Mouse (Mus musculus): Measurements from ENCODE around the gene Suv39h2. TPM values are rescaled to one million over a fixed set of nuclear protein-coding genes. Genes with fewer than 3 reads are reported as not detected.

The Suv39h2 gene
- 8.9 and 12.5 TPM in 2 replicates for polyA plus RNA-seq (2015; fragmentation: Nextera tagmentation; extraction: Ambion mirVana)

DNA sequence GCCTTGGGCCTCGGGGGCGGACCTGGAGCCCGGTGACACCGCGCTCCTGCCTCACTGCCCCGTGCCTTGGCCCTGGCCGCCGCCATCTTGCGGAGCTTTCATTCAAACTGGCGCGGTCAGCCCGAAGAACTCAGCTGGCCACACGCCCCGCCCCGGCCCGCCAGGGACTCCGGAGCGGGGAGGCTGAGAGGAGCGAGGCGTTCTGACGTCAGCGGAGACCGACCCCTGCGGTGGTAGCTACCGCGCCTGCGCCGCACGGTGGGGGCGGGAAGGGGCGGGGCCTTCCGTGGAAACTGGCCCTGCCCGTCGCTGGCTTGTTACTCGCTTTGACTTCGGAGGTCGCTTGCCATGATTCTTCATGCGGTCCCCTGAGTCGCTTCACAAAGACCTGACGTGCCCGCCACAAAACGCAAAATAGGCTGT lies at the start of gene Suv39h2:
Gene Suv39h2, minus strand, starts transcription at position 171 of the 423 bp plus-strand sequence.
- H3K27me3 ChIP-seq = no peaks in the 10 kb centered on the region
- under 1% methylated on average over 42 of the region's 42 CpGs for WGBS
- H3K36me3 ChIP-seq = 0 out of 2 replicates have a peak, but pooled peaks cover 7% of the 10 kb centered on the region
- H3K4me1 ChIP-seq = peaks cover 11% of the 10 kb centered on the region
- peak within 1 kb of the TSS; percentile 99 for H3K4me3 ChIP-seq
- H3K4me2 ChIP-seq = peak within 1 kb of the TSS; percentile 74
- peak within 1 kb of the TSS; percentile 73 for H3K9ac ChIP-seq
- ATAC-seq (ENCODE audit: insufficient number of reproducible peaks, low FRiP score, low TSS enrichment, low read depth) = peak; percentile 98
- peak within 1 kb of the TSS; percentile 91 for H3K27ac ChIP-seq
- no peaks in the 10 kb centered on the region for H3K9me3 ChIP-seq

DNA sequence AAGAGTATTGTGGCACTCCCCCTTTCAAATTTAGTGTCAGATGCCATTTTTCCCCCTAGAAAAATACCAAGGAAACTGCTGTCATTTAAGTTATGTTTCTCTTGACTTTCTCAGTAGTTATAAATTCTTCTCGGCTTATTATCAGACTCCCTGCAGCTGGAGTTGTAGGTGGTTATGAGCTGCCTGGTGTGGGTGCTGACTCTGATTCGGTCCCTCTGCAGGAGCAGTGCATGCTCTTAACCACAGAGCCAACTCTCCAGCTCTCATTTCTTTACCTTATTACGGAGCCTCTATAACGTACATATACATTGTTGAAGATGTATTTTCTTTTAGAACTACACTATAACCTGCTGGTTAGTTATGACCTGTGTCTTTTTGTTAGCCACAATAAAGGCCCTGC lies 47.7 kb upstream of the Suv39h2 start:
- WGBS = 73% methylated on average over 4 of the region's 4 CpGs
- no peaks in the 10 kb centered on the region for H3K36me3 ChIP-seq
- no peak for ATAC-seq (ENCODE audit: insufficient number of reproducible peaks, low FRiP score, low TSS enrichment, low read depth)

DNA sequence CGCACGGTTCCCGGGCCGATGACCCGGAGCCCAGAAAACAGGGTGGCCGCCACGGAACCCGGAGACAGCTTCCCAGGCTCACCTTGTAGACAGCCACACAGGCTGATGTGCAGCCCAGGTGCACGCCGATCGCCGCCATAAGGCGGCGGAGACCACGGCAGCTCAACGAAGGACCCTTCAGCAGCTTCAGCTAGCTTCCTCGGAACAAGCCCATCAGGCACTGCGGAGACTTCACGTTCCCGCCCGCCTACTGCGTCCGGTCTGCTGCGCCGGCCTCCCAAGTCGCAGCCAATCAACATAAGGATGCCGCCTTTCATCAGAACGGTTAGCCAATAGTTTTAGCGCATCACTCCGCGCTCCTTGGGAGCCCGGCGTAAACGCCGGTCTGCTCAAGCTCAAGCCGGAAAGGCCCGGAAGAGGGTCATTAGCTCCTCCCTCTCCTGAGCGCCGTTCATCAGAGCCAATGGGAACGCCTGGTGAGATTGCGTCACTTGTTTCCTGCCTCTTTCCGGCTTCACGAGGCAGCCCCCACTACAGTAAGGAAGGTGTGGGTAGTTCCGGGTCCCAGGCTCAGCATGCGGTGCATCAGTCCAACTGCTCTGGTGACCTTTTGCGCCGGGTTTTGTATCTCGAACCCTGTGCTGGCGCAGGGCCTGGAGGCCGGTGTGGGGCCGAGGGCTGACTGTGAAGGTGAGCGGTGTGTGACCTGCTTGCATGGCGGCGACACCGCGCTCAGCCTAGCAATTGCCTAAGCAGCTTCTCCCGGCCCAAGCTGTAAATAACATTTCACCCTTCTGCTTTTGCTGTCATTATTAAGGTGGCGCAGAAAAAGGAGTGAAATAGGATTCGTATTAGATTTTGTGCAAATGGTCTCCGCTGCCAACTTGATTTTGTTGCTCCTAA lies 38.0 kb upstream of the Suv39h2 start, which contains the start of the genes Gm45902, Hspa14 and Cdnf:
Gene Gm45902, minus strand, starts transcription at position 239 of the 903 bp plus-strand sequence.
Gene Hspa14, minus strand, starts transcription at position 263 of the 903 bp plus-strand sequence.
Gene Cdnf, plus strand, starts transcription at position 479 of the 903 bp plus-strand sequence.
- H3K4me1 ChIP-seq = peaks cover 6% of the 10 kb centered on the region
- no peaks in the 10 kb centered on the region for H3K9me3 ChIP-seq
- peak within 1 kb of the TSS; percentile 81 for H3K4me2 ChIP-seq
- H3K4me3 ChIP-seq = peak within 1 kb of the TSS; percentile 82
- WGBS = under 1% methylated on average over 60 of the region's 60 CpGs
- peaks cover 26% of the 10 kb centered on the region for H3K36me3 ChIP-seq
- ATAC-seq (ENCODE audit: insufficient number of reproducible peaks, low FRiP score, low TSS enrichment, low read depth) = peak; percentile 100
- H3K27ac ChIP-seq = peak within 1 kb of the TSS; percentile 88
- H3K9ac ChIP-seq = peak within 1 kb of the TSS; percentile 89
- H3K27me3 ChIP-seq = no peaks in the 10 kb centered on the region

More for the DNA sequence above, 47.7 kb upstream of the Suv39h2 start:
- no peak overlapping the region for H3K4me3 ChIP-seq
- H3K4me1 ChIP-seq = no peaks in the 10 kb centered on the region
- H3K27me3 ChIP-seq = no peaks in the 10 kb centered on the region
- H3K4me2 ChIP-seq = no peak overlapping the region
- no peaks in the 10 kb centered on the region for H3K9me3 ChIP-seq
- no peak overlapping the region for H3K27ac ChIP-seq
- no peak overlapping the region for H3K9ac ChIP-seq

DNA sequence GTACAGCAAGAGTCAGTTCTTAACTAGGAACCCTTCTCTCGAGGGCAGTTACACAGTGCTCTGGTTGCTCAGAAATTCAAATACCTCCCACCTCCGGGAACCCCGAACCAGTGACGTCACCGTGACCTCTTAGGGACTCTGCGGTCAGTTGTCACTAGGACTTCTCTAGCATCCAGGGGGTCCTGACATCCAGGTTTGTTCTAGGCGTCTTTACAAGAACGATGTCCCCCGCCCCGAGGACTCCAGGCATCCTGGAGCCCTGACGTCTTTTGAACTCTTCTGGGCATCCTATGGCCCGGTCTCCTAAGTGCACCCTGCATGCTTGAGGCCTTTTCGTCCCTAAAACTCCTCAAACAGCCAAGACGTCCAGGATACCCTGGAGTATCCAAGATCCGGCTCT lies 37.2 kb upstream of the Suv39h2 start:
- no peak for ATAC-seq (ENCODE audit: insufficient number of reproducible peaks, low FRiP score, low TSS enrichment, low read depth)
- Histone ChIP-seq H3K9ac (peak overlapping the region; percentile 89), H3K9me3 (no peaks in the 10 kb centered on the region), H3K27ac (peak overlapping the region; percentile 88), H3K4me2 (peak overlapping the region; percentile 81), H3K4me1 (peaks cover 6% of the 10 kb centered on the region), H3K27me3 (no peaks in the 10 kb centered on the region), H3K4me3 (peak overlapping the region; percentile 82), H3K36me3 (peaks cover 29% of the 10 kb centered on the region)
- under 1% methylated on average over 15 of the region's 15 CpGs for WGBS

DNA sequence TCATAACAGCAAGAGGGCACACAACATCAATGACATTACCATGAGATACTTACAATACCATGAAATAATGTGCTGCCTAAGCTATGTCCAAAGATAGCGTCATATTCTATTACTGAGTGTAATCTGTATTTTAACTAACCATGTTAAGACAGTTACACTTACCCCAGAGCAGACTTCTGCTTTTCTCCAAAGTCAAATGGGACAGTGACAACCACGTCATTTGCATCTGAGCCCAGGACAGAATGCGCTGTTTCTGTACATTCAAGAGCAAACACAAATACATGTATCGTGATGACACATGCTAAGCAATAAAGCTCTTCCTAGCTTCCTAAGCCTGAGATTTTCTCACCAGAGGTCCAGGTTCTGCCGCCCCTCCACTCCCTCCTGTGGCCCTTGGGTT lies 26.1 kb upstream of the Suv39h2 start:
- ATAC-seq (ENCODE audit: insufficient number of reproducible peaks, low FRiP score, low TSS enrichment, low read depth) = no peak
- Histone ChIP-seq H3K9me3 (no peaks in the 10 kb centered on the region), H3K27ac (no peak overlapping the region), H3K4me1 (no peaks in the 10 kb centered on the region), H3K4me2 (no peak overlapping the region), H3K27me3 (no peaks in the 10 kb centered on the region), H3K9ac (no peak overlapping the region), H3K4me3 (no peak overlapping the region), H3K36me3 (peaks cover 69% of the 10 kb centered on the region)
- WGBS = 96% methylated on average over 5 of the region's 5 CpGs

DNA sequence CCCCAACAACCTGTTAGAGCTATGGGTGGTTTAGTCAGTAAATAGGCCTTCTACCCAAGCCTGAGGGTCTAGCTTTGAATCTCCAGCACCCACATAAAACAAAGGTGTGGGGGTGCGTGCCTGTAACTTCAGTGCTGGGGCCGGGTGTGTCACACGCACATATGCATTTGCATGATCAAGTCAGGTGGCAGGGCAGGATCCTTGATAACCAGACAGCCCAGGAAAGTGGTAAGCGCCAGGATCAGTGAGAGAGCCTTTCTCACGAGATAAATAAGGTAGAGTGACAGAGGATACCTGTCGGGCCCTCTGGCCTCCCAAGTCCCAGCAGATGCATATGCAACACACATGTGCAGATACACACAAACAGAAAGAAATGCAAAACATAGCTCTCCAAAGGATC lies 24.7 kb upstream of the Suv39h2 start:
- no peak for ATAC-seq (ENCODE audit: insufficient number of reproducible peaks, low FRiP score, low TSS enrichment, low read depth)
- no peak overlapping the region for H3K27ac ChIP-seq
- H3K36me3 ChIP-seq = peaks cover 68% of the 10 kb centered on the region
- 91% methylated on average over 6 of the region's 6 CpGs for WGBS
- H3K4me3 ChIP-seq = no peak overlapping the region
- H3K4me1 ChIP-seq = no peaks in the 10 kb centered on the region
- no peaks in the 10 kb centered on the region for H3K9me3 ChIP-seq
- no peak overlapping the region for H3K9ac ChIP-seq
- H3K27me3 ChIP-seq = no peaks in the 10 kb centered on the region
- H3K4me2 ChIP-seq = no peak overlapping the region

DNA sequence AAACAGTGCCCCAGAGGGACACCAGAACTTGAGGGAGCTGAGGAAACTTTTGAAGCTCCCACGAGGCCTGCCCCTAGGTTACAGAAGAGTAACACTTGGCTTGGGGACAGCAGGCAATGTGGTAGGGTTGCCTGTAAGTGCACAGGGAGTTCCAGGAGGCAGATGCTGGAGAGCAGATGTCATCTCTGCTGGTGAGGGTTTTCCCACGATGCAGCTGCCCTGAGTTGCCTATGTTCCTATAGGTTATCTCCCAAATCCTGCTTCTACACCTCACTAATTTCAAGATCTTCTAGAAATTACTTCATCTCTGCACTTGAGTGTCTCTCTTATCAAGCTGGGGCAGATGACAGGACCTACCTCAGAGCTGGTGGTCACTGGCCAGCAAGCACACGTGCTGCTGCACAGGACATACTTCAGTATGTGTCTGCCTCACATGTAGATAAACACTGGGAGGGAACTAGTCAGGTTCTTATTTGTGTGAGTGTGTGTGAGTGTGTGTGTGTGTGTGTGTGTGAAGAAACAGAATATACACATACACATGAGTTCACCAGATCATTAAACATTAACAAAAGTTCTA lies 19.1 kb upstream of the Suv39h2 start:
- H3K27ac ChIP-seq = no peak overlapping the region
- H3K4me2 ChIP-seq = no peak overlapping the region
- no peaks in the 10 kb centered on the region for H3K9me3 ChIP-seq
- no peak for ATAC-seq (ENCODE audit: insufficient number of reproducible peaks, low FRiP score, low TSS enrichment, low read depth)
- H3K27me3 ChIP-seq = no peaks in the 10 kb centered on the region
- H3K4me3 ChIP-seq = no peak overlapping the region
- H3K9ac ChIP-seq = no peak overlapping the region
- 89% methylated on average over 3 of the region's 3 CpGs for WGBS
- H3K36me3 ChIP-seq = peaks cover 71% of the 10 kb centered on the region
- no peaks in the 10 kb centered on the region for H3K4me1 ChIP-seq

DNA sequence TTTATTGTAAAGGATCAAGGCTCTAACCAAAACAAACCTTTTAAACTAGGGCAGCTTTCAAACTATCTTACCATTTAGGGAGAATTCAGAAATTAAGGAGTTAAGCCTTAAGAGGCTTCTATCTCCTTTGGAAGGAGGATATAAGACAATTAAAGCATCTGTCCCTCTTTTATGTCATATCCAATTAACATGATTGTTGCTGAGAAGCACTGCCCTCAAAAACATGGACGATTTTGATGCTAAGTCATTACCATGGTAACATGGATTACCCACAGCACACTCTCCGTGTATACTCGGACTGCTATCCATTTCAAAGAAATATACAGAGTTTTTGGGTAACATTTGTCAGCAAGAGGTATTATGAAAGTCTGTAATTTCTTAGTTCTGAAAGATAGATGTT lies 15.0 kb upstream of the Suv39h2 start:
- Histone ChIP-seq H3K9me3 (no peaks in the 10 kb centered on the region), H3K27me3 (no peaks in the 10 kb centered on the region), H3K4me2 (no peak overlapping the region), H3K4me3 (no peak overlapping the region), H3K27ac (no peak overlapping the region), H3K36me3 (peaks cover 44% of the 10 kb centered on the region), H3K9ac (no peak overlapping the region), H3K4me1 (no peaks in the 10 kb centered on the region)
- ATAC-seq (ENCODE audit: insufficient number of reproducible peaks, low FRiP score, low TSS enrichment, low read depth) = no peak
- 87% methylated on average over 3 of the region's 3 CpGs for WGBS

DNA sequence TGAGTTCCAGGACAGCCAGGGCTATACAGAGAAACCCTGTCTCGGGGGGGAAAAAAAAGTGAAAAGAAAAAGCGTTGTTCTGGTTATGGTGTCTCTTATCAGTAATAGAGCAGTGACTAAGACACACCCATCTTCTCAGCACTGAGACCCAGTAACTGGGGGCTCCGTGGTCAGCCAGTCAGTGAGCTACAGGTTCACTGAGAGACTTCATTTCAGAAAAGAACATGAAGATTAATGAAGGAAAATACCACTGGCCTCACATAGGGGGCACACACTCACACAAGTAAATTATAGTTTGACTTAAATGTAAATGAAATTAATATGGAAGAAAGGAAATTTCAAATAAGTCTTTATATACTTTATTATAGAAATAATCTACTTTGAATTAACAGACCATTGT lies 5.4 kb upstream of the Suv39h2 start:
- no peaks in the 10 kb centered on the region for H3K36me3 ChIP-seq
- WGBS = 89% methylated on average over 3 of the region's 3 CpGs
- H3K27ac ChIP-seq = no peak overlapping the region
- no peak overlapping the region for H3K4me2 ChIP-seq
- H3K4me1 ChIP-seq = peaks cover 4% of the 10 kb centered on the region; the same call in 1 of the 2 replicates
- ATAC-seq (ENCODE audit: insufficient number of reproducible peaks, low FRiP score, low TSS enrichment, low read depth) = no peak
- no peak overlapping the region for H3K9ac ChIP-seq
- no peaks in the 10 kb centered on the region for H3K9me3 ChIP-seq
- no peaks in the 10 kb centered on the region for H3K27me3 ChIP-seq
- no peak overlapping the region for H3K4me3 ChIP-seq

DNA sequence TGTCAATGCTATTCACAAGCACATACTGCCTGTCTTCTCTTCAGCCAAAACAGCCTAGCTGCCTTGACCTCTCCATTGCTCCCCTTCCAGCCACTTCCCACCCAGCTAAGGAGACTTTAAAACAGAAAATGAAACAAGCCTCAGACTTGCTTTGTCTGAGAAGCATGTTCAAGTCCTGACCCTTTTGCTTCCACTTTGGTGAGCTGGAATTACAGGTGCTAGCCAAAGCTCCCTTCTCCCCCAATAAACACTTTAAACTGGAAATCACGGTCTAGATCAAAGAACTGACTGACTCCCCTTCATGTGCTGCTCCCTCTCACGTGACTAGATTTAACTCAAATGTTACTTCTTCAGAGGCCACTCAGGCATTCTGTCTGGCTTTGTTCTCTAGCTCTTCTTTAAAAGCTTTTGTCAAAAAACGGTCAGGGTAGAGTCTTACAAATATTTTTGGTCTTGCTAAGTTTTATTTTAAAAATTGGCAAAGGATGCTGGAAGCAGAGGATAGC lies 968 bp upstream of the Suv39h2 start:
- H3K27ac ChIP-seq = no peak overlapping the region
- WGBS = 44% methylated on average over 3 of the region's 3 CpGs

DNA sequence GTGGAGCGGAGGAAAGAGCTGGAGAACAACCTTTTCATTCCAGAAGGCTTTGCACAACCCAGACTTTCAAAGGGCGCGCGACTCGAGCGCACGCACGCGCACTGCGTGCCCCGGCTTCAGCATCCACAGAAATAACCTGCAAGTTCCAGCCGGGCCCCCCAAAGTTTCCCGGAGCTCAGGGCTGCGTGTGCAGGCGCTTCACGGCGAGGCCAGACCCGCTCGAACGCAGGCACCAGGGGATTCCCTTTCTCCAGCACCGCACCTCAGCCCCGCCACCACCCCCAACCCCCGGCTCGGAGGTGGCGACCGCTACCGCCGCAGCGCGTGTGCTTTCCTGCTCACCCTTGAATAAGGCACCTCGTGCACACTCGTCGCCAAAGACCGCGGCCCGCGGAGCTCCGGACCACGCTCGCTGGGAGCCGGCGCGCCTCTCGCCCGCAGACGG lies 448 bp downstream of the Suv39h2 start:
- H3K4me2 ChIP-seq = peak overlapping the region; percentile 74
- peak; percentile 75 for ATAC-seq (ENCODE audit: insufficient number of reproducible peaks, low FRiP score, low TSS enrichment, low read depth)
- H3K9me3 ChIP-seq = no peaks in the 10 kb centered on the region
- H3K4me3 ChIP-seq = peak overlapping the region; percentile 99
- H3K4me1 ChIP-seq = peaks cover 11% of the 10 kb centered on the region
- WGBS = 1% methylated on average over 45 of the region's 46 CpGs
- no peaks in the 10 kb centered on the region for H3K27me3 ChIP-seq
- H3K36me3 ChIP-seq = 0 out of 2 replicates have a peak, but pooled peaks cover 8% of the 10 kb centered on the region
- peak overlapping the region; percentile 73 for H3K9ac ChIP-seq
- peak overlapping the region; percentile 91 for H3K27ac ChIP-seq

More for the DNA sequence above, 968 bp upstream of the Suv39h2 start:
- Histone ChIP-seq H3K9me3 (no peaks in the 10 kb centered on the region), H3K4me1 (peaks cover 11% of the 10 kb centered on the region), H3K27me3 (no peaks in the 10 kb centered on the region), H3K4me2 (peak overlapping the region; percentile 53; the same call in 1 of the 2 replicates), H3K9ac (no peak overlapping the region), H3K4me3 (peak overlapping the region; percentile 99), H3K36me3 (no peaks in the 10 kb centered on the region)
- no peak for ATAC-seq (ENCODE audit: insufficient number of reproducible peaks, low FRiP score, low TSS enrichment, low read depth)
